Mouse (Mus musculus) C2C12 (cell line): ENCODE results near the gene Smc3.

Experiments used
- CEBPB ChIP-seq: IDR thresholded peaks from one replicate; pipeline ENCODE4 v1.6.1; 2011; ENCODE audit warnings: low read depth, mild to moderate bottlenecking, control low read depth, moderate library complexity
- CTCF ChIP-seq: IDR thresholded peaks from one replicate; pipeline ENCODE4 v1.5.1; 2011; ENCODE audit not compliant: control insufficient read depth, insufficient read depth, insufficient read length
- FOSL1 ChIP-seq: IDR thresholded peaks from one replicate; pipeline ENCODE4 v1.8.0; 2011; ENCODE audit warnings: mild to moderate bottlenecking, low read length; ENCODE audit not compliant: poor library complexity, insufficient read depth, severe bottlenecking
- MAX ChIP-seq: IDR thresholded peaks from one replicate; pipeline ENCODE4 v1.6.1; 2011; ENCODE audit warnings: mild to moderate bottlenecking, control low read depth
- MYOD1 ChIP-seq: IDR thresholded peaks from one replicate; pipeline ENCODE4 v1.6.1; 2011; ENCODE audit warnings: low read depth; ENCODE audit not compliant: control insufficient read depth, insufficient read length
- USF1 ChIP-seq: IDR thresholded peaks from one replicate; pipeline ENCODE4 v1.6.1; 2011; ENCODE audit warnings: low read depth, mild to moderate bottlenecking, control low read depth, moderate library complexity

- TF ChIP-seq CTCF (no peak), MAX (no peak), CEBPB (no peak), MYOD1 (no peak), USF1 (no peak), FOSL1 (no peak)
Measured at GRCm38 (mm10) chr19:53664831-53665230, 64.6 kb downstream of the Smc3 start.
